Mouse (Mus musculus): ENCODE results near the gene Ralb.

The Ralb gene

GRCm38 (mm10) chr1:119504260-119505062, at the start of gene Ralb:
TSS of gene Ralb (minus strand) at chr1:119504794.
- peak; percentile 62 to 87 for DNase-seq (ENCODE audit: low spot score in 2 of 2)

GRCm38 (mm10) chr1:119551651-119552050, 47.1 kb upstream of the Ralb start:
- DNase-seq (ENCODE audit: low spot score in 2 of 2) = no peak

GRCm38 (mm10) chr1:119550064-119550463, 45.5 kb upstream of the Ralb start:
- DNase-seq (ENCODE audit: low spot score in 2 of 2) = no peak

- no peak for DNase-seq (ENCODE audit: low spot score in 2 of 2)
Measured at GRCm38 (mm10) chr1:119549327-119549689, 44.7 kb upstream of the Ralb start.

- DNase-seq (ENCODE audit: low spot score in 2 of 2) = peak; percentile 54 to 82
Measured at GRCm38 (mm10) chr1:119548668-119549326, 44.2 kb upstream of the Ralb start.

- DNase-seq (ENCODE audit: low spot score in 2 of 2) = no peak
Measured at GRCm38 (mm10) chr1:119546490-119546889, 41.9 kb upstream of the Ralb start.

GRCm38 (mm10) chr1:119545671-119546070, 41.1 kb upstream of the Ralb start:
- DNase-seq (ENCODE audit: low spot score in 2 of 2) = no peak

GRCm38 (mm10) chr1:119545164-119545563, 40.6 kb upstream of the Ralb start:
- no peak for DNase-seq (ENCODE audit: low spot score in 2 of 2)

GRCm38 (mm10) chr1:119544611-119545155, 40.1 kb upstream of the Ralb start:
- no peak for DNase-seq (ENCODE audit: low spot score in 2 of 2)

- DNase-seq (ENCODE audit: low spot score in 2 of 2) = no peak
Measured at GRCm38 (mm10) chr1:119543316-119543715, 38.7 kb upstream of the Ralb start.

- DNase-seq (ENCODE audit: low spot score in 2 of 2) = no peak
Measured at GRCm38 (mm10) chr1:119541570-119541969, 37.0 kb upstream of the Ralb start.

GRCm38 (mm10) chr1:119540836-119541557, 36.4 kb upstream of the Ralb start:
- DNase-seq (ENCODE audit: low spot score in 2 of 2) = no peak

- DNase-seq (ENCODE audit: low spot score in 2 of 2) = no peak
Measured at GRCm38 (mm10) chr1:119539252-119539651, 34.7 kb upstream of the Ralb start.

- no peak for DNase-seq (ENCODE audit: low spot score in 2 of 2)
Measured at GRCm38 (mm10) chr1:119537651-119538050, 33.1 kb upstream of the Ralb start.

GRCm38 (mm10) chr1:119536122-119536521, 31.5 kb upstream of the Ralb start:
- DNase-seq (ENCODE audit: low spot score in 2 of 2) = no peak

- DNase-seq (ENCODE audit: low spot score in 2 of 2) = no peak
Measured at GRCm38 (mm10) chr1:119534341-119534740, 29.7 kb upstream of the Ralb start.

- DNase-seq (ENCODE audit: low spot score in 2 of 2) = no peak
Measured at GRCm38 (mm10) chr1:119533093-119533805, 28.7 kb upstream of the Ralb start.

GRCm38 (mm10) chr1:119532165-119532564, 27.6 kb upstream of the Ralb start:
- no peak for DNase-seq (ENCODE audit: low spot score in 2 of 2)

GRCm38 (mm10) chr1:119530941-119531340, 26.3 kb upstream of the Ralb start:
- no peak for DNase-seq (ENCODE audit: low spot score in 2 of 2)

- peak; percentile 79 to 87 for DNase-seq (ENCODE audit: low spot score in 2 of 2)
Measured at GRCm38 (mm10) chr1:119525689-119526591, 21.3 kb upstream of the Ralb start, which contains the start of gene Tmem185b. TSS of gene Tmem185b (plus strand) at chr1:119526160.

Measured in spleen, postnatal 10 days (tissue).